Mouse (Mus musculus) urinary bladder, postnatal 4 days (tissue): ENCODE data around the gene Rcan1.
"Not testable (repeated sequence)": the region's sequence is repeated elsewhere in the genome, so short reads cannot be mapped to it uniquely, and the experiment has no call there.

Source experiments
- DNase-seq, 2 experiments: peaks; one replicate each; pipeline ENCODE4 v3.0.0; 2021 to 2022; ENCODE audit warnings: low spot score in 2 of 2

Gene Rcan1

GRCm38 (mm10) chr16:92470706-92471105, at the start of gene Rcan1:
Gene Rcan1 (minus strand): TSS chr16:92470867.
- DNase-seq = no peak

GRCm38 (mm10) chr16:92519820-92520492, 49.3 kb upstream of the Rcan1 start:
- no peak for DNase-seq

GRCm38 (mm10) chr16:92518718-92519117, 48.1 kb upstream of the Rcan1 start:
- no peak for DNase-seq

- no peak for DNase-seq
Observed at GRCm38 (mm10) chr16:92516139-92516538, 45.5 kb upstream of the Rcan1 start.

- not testable (repeated sequence) for DNase-seq
Observed at GRCm38 (mm10) chr16:92514896-92515295, 44.2 kb upstream of the Rcan1 start.

GRCm38 (mm10) chr16:92511773-92512391, 41.2 kb upstream of the Rcan1 start:
- DNase-seq = no peak

GRCm38 (mm10) chr16:92510835-92511772, 40.4 kb upstream of the Rcan1 start:
- no peak for DNase-seq

GRCm38 (mm10) chr16:92507573-92507972, 36.9 kb upstream of the Rcan1 start:
- DNase-seq = no peak

GRCm38 (mm10) chr16:92503105-92503504, 32.4 kb upstream of the Rcan1 start:
- no peak for DNase-seq

GRCm38 (mm10) chr16:92500534-92500933, 29.9 kb upstream of the Rcan1 start:
- no peak for DNase-seq

- no peak for DNase-seq
Observed at GRCm38 (mm10) chr16:92499324-92499723, 28.7 kb upstream of the Rcan1 start.

- no peak for DNase-seq
Observed at GRCm38 (mm10) chr16:92498589-92498981, 27.9 kb upstream of the Rcan1 start.

GRCm38 (mm10) chr16:92497851-92498588, 27.4 kb upstream of the Rcan1 start:
- DNase-seq = no peak

- no peak for DNase-seq
Observed at GRCm38 (mm10) chr16:92489356-92489755, 18.7 kb upstream of the Rcan1 start.

GRCm38 (mm10) chr16:92488456-92488855, 17.8 kb upstream of the Rcan1 start:
- DNase-seq = no peak

GRCm38 (mm10) chr16:92487489-92487888, 16.8 kb upstream of the Rcan1 start:
- DNase-seq = no peak

GRCm38 (mm10) chr16:92487086-92487485, 16.4 kb upstream of the Rcan1 start:
- no peak for DNase-seq

- DNase-seq = no peak
Observed at GRCm38 (mm10) chr16:92485436-92485835, 14.8 kb upstream of the Rcan1 start, which contains the start of gene Clic6. Gene Clic6 (plus strand): TSS chr16:92485736.

- DNase-seq = peak in 1 of 2 experiments; percentile 49
Observed at GRCm38 (mm10) chr16:92478561-92479150, 8.0 kb upstream of the Rcan1 start.

- no peak for DNase-seq
Observed at GRCm38 (mm10) chr16:92475093-92475860, 4.6 kb upstream of the Rcan1 start.
